Mouse (Mus musculus) C2C12 (cell line): ENCODE results near the gene Fam193b. TPM values are rescaled to one million over a fixed set of nuclear protein-coding genes. Genes with fewer than 3 reads are reported as not detected.

ENCODE experiments used
- H3K27me3 ChIP-seq: one replicate; pipeline ENCODE4 v1.6.1; 2011; ENCODE audit not compliant: control insufficient read depth, insufficient read depth, insufficient read length
- H3K36me3 ChIP-seq: one replicate; pipeline ENCODE4 v1.6.1; 2011; ENCODE audit not compliant: control insufficient read depth, insufficient read depth
- H3K4me3 ChIP-seq: one replicate; pipeline ENCODE4 v1.5.1; 2011; ENCODE audit warnings: mild to moderate bottlenecking, control low read depth; ENCODE audit not compliant: poor library complexity, insufficient read depth, severe bottlenecking
- H3K79me2 ChIP-seq: one replicate; pipeline ENCODE4 v1.6.1; 2011; ENCODE audit not compliant: control insufficient read depth, insufficient read depth
- H3K79me3 ChIP-seq: one replicate; pipeline ENCODE4 v1.6.1; 2011; ENCODE audit warnings: low read depth, control low read depth
- H3ac ChIP-seq: one replicate; pipeline ENCODE3; 2011; ENCODE audit warnings: low read depth; ENCODE audit not compliant: control insufficient read depth, insufficient read length
- CEBPB ChIP-seq: IDR thresholded peaks from one replicate; pipeline ENCODE4 v1.6.1; 2011; ENCODE audit warnings: low read depth, mild to moderate bottlenecking, control low read depth, moderate library complexity
- CTCF ChIP-seq: IDR thresholded peaks from one replicate; pipeline ENCODE4 v1.5.1; 2011; ENCODE audit not compliant: control insufficient read depth, insufficient read depth, insufficient read length
- FOSL1 ChIP-seq: IDR thresholded peaks from one replicate; pipeline ENCODE4 v1.8.0; 2011; ENCODE audit warnings: mild to moderate bottlenecking, low read length; ENCODE audit not compliant: poor library complexity, insufficient read depth, severe bottlenecking
- MAX ChIP-seq: IDR thresholded peaks from one replicate; pipeline ENCODE4 v1.6.1; 2011; ENCODE audit warnings: mild to moderate bottlenecking, control low read depth
- MYOD1 ChIP-seq: IDR thresholded peaks from one replicate; pipeline ENCODE4 v1.6.1; 2011; ENCODE audit warnings: low read depth; ENCODE audit not compliant: control insufficient read depth, insufficient read length
- MYOG ChIP-seq: IDR thresholded peaks from one replicate; pipeline ENCODE4 v1.6.1; 2011; ENCODE audit not compliant: control insufficient read depth, insufficient read length; ENCODE audit errors: extremely low read depth
- USF1 ChIP-seq: IDR thresholded peaks from one replicate; pipeline ENCODE4 v1.6.1; 2011; ENCODE audit warnings: low read depth, mild to moderate bottlenecking, control low read depth, moderate library complexity
- polyA plus RNA-seq: library from polyadenylated mRNA; unstranded; fragments of >200 nt; fragmentation: generic; extraction: Trizol; gene quantifications from one replicate; pipeline ENCODE4 v1.2.1, GENCODE M21; 2012; ENCODE audit warnings: missing spikeins

Fam193b gene
- polyA plus RNA-seq, 1 experiment = 15.9 TPM

DNA sequence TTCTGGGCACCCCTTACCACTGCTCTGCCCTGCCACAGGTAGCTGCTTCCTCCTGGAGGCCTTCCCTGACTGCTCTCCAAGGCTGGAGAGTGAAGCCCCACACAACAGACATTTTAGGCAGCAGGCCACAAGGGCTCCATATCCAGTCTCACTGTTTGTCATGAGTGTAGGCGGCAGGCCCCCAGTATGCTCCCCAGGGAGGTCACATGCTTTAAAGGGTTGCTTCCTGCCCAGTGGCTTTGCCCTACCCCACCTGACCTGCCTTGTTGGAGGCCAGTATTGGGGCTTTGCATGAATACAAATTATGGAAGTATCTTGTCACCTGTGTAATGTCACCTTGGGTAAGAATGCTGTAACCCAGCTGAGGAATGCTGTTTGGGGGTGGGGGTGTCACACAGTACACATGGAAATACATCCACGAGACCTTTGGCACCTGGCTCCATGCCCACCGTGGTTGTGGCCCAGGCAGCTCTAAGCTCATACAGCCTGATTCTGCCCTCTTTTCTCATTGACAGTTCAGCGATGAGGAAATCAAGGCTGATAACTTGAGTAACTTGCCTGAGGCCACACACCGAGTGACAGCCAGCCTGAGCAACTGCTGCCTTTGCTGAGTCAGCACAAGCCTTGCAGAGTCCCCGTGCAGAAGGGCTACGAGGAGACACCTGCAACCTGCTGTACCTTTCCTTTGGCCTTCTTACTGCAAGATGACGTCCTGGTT, 41.6 kb downstream of the Fam193b start, which contains the start of gene Dok3:
TSS of gene Dok3 (minus strand) at position 99 of the 718 bp plus-strand sequence.
- Histone ChIP-seq H3ac (no peak within 1 kb of the TSS), H3K79me3 (no peaks in the 10 kb centered on the region), H3K4me3 (no peak within 1 kb of the TSS), H3K27me3 (no peaks in the 10 kb centered on the region), H3K36me3 (peaks cover 47% of the 10 kb centered on the region), H3K79me2 (no peaks in the 10 kb centered on the region)
- no peak for TF ChIP-seq CTCF
- TF ChIP-seq FOSL1 = no peak
- no peak for TF ChIP-seq MAX
- TF ChIP-seq CEBPB = no peak
- TF ChIP-seq MYOG = no peak
- TF ChIP-seq USF1 = no peak
- TF ChIP-seq MYOD1 = no peak

DNA sequence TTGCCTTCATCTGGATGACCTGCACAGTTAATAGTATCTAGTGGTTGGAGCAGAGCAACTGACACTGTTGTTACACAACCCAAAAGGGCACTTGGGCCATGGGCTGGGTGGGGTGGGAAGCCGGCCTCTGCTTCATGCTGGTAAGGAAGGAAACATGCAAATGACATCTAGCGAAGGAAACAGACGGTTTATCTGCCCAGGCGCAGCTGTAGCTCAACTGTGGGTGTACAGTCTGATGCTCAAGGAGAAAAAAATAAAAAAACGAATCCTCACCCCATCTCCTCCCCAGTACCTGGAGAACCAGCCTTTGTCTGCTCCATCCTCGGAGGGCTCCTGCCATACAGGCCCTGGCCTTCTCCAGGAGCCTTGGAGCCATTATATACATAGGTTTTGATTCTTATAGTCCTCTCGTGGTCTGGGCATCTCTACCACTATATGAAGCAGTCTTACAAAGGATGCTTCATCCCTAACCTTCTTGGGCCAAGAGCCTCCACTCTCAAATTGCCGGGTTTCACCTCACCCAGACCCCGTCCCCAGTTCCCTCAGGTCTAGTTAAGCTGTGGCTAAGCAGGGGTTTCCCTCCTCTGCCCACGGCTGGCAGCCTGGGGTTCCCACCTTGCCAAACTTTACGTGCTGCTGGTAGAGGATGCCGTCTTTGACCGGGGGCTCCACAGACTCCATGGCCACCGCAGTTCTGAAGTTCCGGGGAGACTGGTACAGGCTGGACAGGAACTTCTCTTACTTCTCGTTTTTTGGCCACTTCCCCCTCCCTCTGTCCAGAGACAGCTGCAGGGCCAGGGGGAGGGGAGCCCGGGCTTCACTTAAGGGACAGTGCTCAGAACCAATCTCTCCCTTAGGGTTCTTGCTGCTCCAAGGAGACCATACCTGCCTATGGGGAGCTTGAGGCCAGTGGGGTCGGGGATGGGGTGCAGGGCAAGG, 42.8 kb downstream of the Fam193b start:
- no peaks in the 10 kb centered on the region for H3K27me3 ChIP-seq
- no peaks in the 10 kb centered on the region for H3K79me3 ChIP-seq
- H3ac ChIP-seq = no peak overlapping the region
- no peak overlapping the region for H3K4me3 ChIP-seq
- peaks cover 35% of the 10 kb centered on the region for H3K36me3 ChIP-seq
- H3K79me2 ChIP-seq = no peaks in the 10 kb centered on the region
- TF ChIP-seq MAX (no peak), USF1 (no peak), FOSL1 (no peak)

GRCm38 (mm10) chr13:55527212-55527611, 43.7 kb downstream of the Fam193b start:
- no peaks in the 10 kb centered on the region for H3K79me3 ChIP-seq
- TF ChIP-seq CTCF (no peak), MAX (no peak), USF1 (no peak), MYOG (no peak), MYOD1 (no peak), FOSL1 (no peak), CEBPB (no peak)
- H3K79me2 ChIP-seq = no peaks in the 10 kb centered on the region
- H3K36me3 ChIP-seq = peaks cover 28% of the 10 kb centered on the region
- no peak overlapping the region for H3K4me3 ChIP-seq
- no peak overlapping the region for H3ac ChIP-seq
- no peaks in the 10 kb centered on the region for H3K27me3 ChIP-seq

DNA sequence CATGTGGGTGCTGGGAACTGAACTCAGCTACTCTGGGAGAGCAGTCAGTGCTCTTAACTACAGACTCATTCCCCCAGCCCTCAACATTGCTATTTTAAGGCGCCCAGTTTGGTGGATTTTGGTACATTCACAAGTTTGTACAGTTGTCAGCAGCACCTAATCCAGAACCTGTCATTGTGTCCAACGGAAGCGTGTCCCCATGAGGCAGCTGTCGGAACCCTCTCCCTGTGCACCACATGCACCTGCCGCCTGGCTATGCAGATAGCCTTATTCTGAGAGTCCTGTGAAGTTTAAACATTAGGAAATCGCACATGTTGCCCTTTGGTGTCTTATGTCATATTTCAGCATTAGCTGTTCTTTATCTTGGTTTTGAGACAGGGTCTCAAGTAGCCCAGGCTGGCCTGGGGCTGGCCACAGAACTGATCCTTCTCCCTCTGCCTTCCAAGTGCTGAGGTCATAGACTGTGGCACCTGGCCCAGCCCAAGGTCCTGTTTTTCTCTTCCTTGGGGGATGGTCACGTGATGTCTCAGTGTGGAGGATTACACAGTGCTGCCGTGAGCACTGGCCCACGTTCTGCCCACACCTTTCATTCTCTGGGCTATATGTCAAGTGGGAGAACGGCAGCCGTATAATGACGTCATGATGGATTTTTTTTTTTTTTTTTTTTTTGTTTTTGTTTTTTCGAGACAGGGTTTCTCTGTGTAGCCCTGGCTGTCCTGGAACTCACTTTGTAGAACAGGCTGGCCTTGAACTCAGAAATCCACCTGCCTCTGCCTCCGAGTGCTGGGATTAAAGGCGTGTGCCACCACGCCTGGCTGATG, 45.0 kb downstream of the Fam193b start:
- Histone ChIP-seq H3K79me2 (no peaks in the 10 kb centered on the region), H3K36me3 (peaks cover 15% of the 10 kb centered on the region), H3K27me3 (no peaks in the 10 kb centered on the region), H3K4me3 (no peak overlapping the region), H3K79me3 (no peaks in the 10 kb centered on the region), H3ac (no peak overlapping the region)
- TF ChIP-seq USF1 (no peak), CTCF (no peak), MAX (no peak), MYOD1 (no peak), FOSL1 (no peak), CEBPB (no peak), MYOG (no peak)

DNA sequence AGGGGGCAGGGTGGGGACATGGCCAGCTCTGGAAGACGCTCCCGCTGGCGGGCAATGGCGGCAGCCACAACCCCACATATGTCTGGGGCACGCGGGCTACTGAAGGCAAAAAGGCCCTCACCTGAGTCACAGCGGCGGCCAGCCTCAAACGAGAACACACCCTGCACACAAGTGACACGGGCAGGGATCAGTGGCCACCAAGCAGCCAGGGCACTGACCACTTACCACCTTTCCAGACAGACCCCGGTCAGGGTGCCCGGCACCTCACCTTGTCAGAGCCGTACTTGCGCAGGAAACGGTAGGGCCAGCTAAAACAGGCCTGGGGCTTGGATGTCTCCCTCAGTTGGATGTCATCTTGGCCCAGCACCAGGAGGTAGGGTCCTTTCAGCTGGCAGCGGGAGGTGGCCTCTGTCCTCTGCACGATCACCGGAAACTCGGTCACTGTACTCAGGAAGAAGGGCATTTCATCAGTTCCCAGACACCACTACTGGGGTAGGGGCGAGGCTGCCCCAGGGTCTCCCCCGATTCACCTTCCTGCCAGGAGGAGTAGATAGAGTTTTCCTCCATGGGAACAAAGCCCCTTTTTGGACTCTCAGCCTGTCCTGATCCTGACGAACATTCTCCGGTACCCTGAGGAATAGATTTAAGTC, 46.8 kb downstream of the Fam193b start:
- no peaks in the 10 kb centered on the region for H3K79me3 ChIP-seq
- H3K27me3 ChIP-seq = no peaks in the 10 kb centered on the region
- no peak overlapping the region for H3K4me3 ChIP-seq
- TF ChIP-seq MYOD1 (no peak), USF1 (no peak), CEBPB (no peak), MAX (no peak), MYOG (no peak), CTCF (no peak), FOSL1 (no peak)
- no peak overlapping the region for H3ac ChIP-seq
- H3K79me2 ChIP-seq = no peaks in the 10 kb centered on the region
- no peaks in the 10 kb centered on the region for H3K36me3 ChIP-seq
